12 mouse cellular contexts compared by ENCODE assay signal in the genomic region with DNA sequence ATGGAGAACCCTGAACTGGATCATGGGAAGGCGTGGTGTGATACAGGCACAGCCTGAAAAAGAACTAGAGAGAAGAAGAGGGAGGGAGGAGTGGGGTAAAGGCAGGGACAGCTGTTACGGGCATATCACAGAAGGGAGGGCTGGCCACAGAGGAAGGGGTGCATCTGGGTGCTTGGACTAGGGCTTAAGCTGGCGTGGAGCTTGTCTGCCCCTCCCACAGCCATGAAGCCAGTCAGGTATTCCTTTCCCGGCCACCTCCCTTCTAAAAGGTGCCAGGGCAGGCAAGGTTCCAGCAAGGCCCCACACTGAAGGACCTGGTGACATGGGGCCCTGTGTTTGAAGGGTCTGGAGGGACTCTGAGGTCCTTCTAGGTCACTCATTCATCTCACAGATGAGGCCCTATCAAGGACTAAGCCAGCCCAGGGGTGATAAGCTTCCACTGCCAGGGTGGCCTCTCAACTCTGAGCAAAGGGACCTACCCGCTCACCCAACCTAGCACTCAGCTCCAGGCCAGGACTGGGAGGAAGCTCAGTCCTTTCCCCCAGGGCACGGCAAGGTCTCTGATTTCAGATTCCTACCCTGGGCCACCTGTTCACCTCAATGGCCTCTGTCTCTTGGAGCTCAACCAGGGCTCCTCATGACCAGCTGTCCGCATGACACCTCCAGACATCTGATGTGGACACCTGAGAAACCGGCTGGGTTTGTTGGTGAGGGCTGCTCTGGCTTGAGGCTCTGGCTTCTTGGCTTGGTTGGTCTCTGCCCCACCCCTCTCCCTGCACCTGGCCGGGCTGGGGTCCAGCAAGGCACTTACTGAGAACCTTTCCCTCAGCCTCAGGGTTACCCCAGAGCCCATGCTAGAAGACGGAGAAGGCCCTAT. TPM values are rescaled to one million over a fixed set of nuclear protein-coding genes. Genes with fewer than 3 reads are reported as not detected.
DNase-seq lines count a peak whose midpoint lies in the region; ATAC-seq and TF ChIP-seq lines count a peak whose summit lies in the region.
"Had no signal": no experiment of that assay in that cellular context is flagged by ENCODE, and none has a peak within 500 bp of the region (broad histone marks: within the 10 kb centered on the region; RNA-seq: fewer than 3 reads in every experiment).

No protein-coding gene starts in this region.

- no peak for TF ChIP-seq POLR2A in lung, adult 2 months (IDR thresholded peaks at IDR 0.05; ENCODE audit: borderline replicate concordance, extremely low read depth, low read depth, low read length)

- no peak for ATAC-seq in forebrain, embryonic 14.5 days
- ATAC-seq: forebrain, embryonic 13.5 days had no signal

- no peak overlapping the region for H3K4me3 ChIP-seq in forebrain, embryonic 10.5 days
- H3K4me3 ChIP-seq in forebrain, embryonic 14.5 days (ENCODE audit: low read depth, low read length) = no peak overlapping the region
- H3K4me3 ChIP-seq in lung, adult 2 months (replicated peaks; ENCODE audit: extremely low read depth, low read depth, low read length) = no peak overlapping the region
- H3K4me3 ChIP-seq: forebrain, embryonic 13.5 days; hindbrain, embryonic 15.5 days; kidney, embryonic 15.5 days had no signal

- peaks cover 32% of the 10 kb centered on the region for H3K4me1 ChIP-seq in forebrain, embryonic 10.5 days
- H3K4me1 ChIP-seq in forebrain, embryonic 14.5 days (ENCODE audit: control insufficient read depth, insufficient read depth, low read length) = peaks cover 3% of the 10 kb centered on the region
- peaks cover 6% of the 10 kb centered on the region for H3K4me1 ChIP-seq in lung, adult 2 months (ENCODE audit: control insufficient read depth, insufficient read depth, low read length)

- H3K27ac ChIP-seq in forebrain, embryonic 10.5 days = peak overlapping the region; percentile 52; the same call in 1 of the 2 replicates
- H3K27ac ChIP-seq in forebrain, embryonic 14.5 days (ENCODE audit: low read depth, low read length) = no peak overlapping the region
- H3K27ac ChIP-seq: forebrain, embryonic 13.5 days; hindbrain, embryonic 15.5 days; kidney, embryonic 15.5 days had no signal

- H3K4me2 ChIP-seq in forebrain, embryonic 14.5 days (ENCODE audit: low read length) = no peak overlapping the region
- H3K4me2 ChIP-seq: forebrain, embryonic 13.5 days; hindbrain, embryonic 15.5 days; kidney, embryonic 15.5 days; midbrain, embryonic 11.5 days had no signal

- H3K9ac ChIP-seq in forebrain, embryonic 14.5 days (ENCODE audit: low read length) = no peak overlapping the region
- H3K9ac ChIP-seq: forebrain, embryonic 13.5 days; hindbrain, embryonic 15.5 days; kidney, embryonic 15.5 days had no signal

- 89% methylated on average over 10 of the region's 10 CpGs for WGBS in forebrain, embryonic 10.5 days
- WGBS in forebrain, embryonic 14.5 days = 86% methylated on average over 10 of the region's 10 CpGs
- 77% methylated on average over 10 of the region's 10 CpGs for WGBS in lung, adult 2 months

- no peak for TF ChIP-seq CTCF in lung, adult 2 months (IDR thresholded peaks at IDR 0.05; ENCODE audit: insufficient read depth, low read length)

- no peak for DNase-seq in forebrain, embryonic 10.5 days (ENCODE audit: extremely low spot score, low spot score)
- DNase-seq in forebrain, embryonic 14.5 days (ENCODE audit: low spot score) = no peak
- DNase-seq in lung, adult 2 months = peak; percentile 21
- no peak for DNase-seq in lung, postnatal 14 days
- peak; percentile 20 for DNase-seq in gonadal fat pad, adult 2 months (ENCODE audit: low read depth)
- DNase-seq in lung, postnatal 36 days = peak; percentile 38
- DNase-seq in retina, postnatal 1 day = no peak
- DNase-seq in thymus, postnatal 25 days = no peak

- no peaks in the 10 kb centered on the region for H3K27me3 ChIP-seq in forebrain, embryonic 10.5 days (ENCODE audit: poor library complexity, severe bottlenecking)
- H3K27me3 ChIP-seq in forebrain, embryonic 14.5 days (replicated peaks; ENCODE audit: control insufficient read depth, insufficient read depth, low read length) = no peaks in the 10 kb centered on the region
- H3K27me3 ChIP-seq: forebrain, embryonic 13.5 days; hindbrain, embryonic 15.5 days; kidney, embryonic 15.5 days had no signal

- H3K9me3 ChIP-seq in forebrain, embryonic 10.5 days = no peaks in the 10 kb centered on the region
- no peaks in the 10 kb centered on the region for H3K9me3 ChIP-seq in forebrain, embryonic 14.5 days (replicated peaks; ENCODE audit: control insufficient read depth, low read length)
- H3K9me3 ChIP-seq: forebrain, embryonic 13.5 days; hindbrain, embryonic 15.5 days; kidney, embryonic 15.5 days had no signal

- no peaks in the 10 kb centered on the region for H3K36me3 ChIP-seq in forebrain, embryonic 10.5 days (replicated peaks)
- no peaks in the 10 kb centered on the region for H3K36me3 ChIP-seq in forebrain, embryonic 14.5 days (ENCODE audit: control insufficient read depth, insufficient read depth, low read length)
- H3K36me3 ChIP-seq: hindbrain, embryonic 15.5 days; kidney, embryonic 15.5 days had no signal

RNA-seq across cellular contexts. Expression of a gene that starts 45.1 kb away (rescaled TPM):
- polyA plus RNA-seq in forebrain, embryonic 10.5 days (2016; fragmentation: Nextera tagmentation; extraction: Ambion mirVana) = 8.3 and 9.3 TPM in 2 replicates
- 10.2 and 12.4 TPM in 2 replicates for polyA plus RNA-seq in forebrain, embryonic 14.5 days (2014; fragmentation: Nextera tagmentation; extraction: Ambion mirVana)
- 36.2 and 42.2 TPM in 2 replicates for polyA plus RNA-seq in lung, adult 2 months (2012; rRNA removed)
- 20.1 and 22.9 TPM in 2 replicates for polyA plus RNA-seq in gonadal fat pad, adult 2 months (2012; rRNA removed)

Comparison
In these comparisons a context has a peak if more than half of its experiments do, and no peak if none do; other contexts are left out.
1. DNase-seq: peak in lung, adult 2 months (single experiment), gonadal fat pad, adult 2 months (single experiment) and lung, postnatal 36 days (single experiment); none in forebrain, embryonic 10.5 days (single experiment), forebrain, embryonic 14.5 days (single experiment), lung, postnatal 14 days (single experiment), retina, postnatal 1 day (single experiment) and thymus, postnatal 25 days (single experiment).